Mouse (Mus musculus): Measurements from ENCODE around the gene Rbfox2.

The Rbfox2 gene

DNA sequence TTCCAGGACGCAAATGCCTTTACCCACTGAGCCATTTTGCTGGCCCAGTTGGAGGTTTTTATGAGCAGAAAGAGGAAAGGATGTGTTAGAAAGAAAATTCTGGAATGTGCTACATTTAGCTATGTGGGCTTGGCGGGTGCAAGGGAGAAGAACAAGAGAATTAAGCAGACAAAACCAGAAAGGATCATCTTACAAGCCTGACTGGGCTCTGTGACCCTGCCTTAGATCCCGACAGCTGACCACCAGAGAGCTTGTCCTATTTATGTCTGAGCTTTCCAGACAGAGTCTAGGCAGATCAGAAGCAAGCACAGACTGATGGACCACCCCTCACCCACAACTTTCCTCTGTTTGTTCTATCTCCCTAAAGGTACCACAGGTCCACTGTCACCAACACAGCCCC lies 275.5 kb downstream of the Rbfox2 start:
- DNase-seq (ENCODE audit: low read depth): no peak

DNA sequence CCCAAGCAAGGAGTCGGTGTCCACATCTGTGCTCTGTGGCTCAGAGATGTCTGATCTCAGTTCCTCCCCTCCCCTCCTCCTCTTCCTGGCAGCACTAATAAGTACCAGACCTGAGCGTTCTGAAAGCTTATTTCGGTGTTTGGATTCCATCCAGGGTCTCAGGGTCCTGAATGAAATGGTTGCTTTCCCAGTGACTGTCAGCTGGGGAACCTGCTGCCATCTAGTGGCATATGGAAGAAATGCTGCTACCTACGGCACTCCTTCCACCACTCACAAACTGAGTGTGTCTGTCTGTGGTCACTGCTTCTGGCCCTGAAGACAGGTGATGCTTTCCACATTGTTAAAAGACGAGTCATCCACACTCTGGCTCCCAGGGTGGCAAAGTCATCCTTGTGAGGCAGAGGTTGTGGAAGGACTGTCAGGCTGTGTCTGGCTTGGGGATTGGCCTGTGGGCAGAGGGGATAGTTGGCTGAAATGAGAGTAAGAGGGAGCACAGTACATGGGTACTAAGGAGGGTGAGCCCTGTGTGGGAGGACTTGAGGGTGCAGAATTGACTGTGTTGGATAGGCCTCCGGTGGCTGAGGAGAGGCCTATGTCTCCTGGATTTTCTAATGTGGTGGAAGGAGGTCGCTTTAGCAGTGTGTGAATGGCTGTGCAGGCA lies 277.3 kb downstream of the Rbfox2 start:
- DNase-seq (ENCODE audit: low read depth): peak; percentile 49

Measured in 416B (cell line).